Comparison of ENCODE assay signal across 12 mouse cellular contexts in genomic region chr1:105786731-105787357, GRCm38 (mm10). TPM values are rescaled to one million over a fixed set of nuclear protein-coding genes. Genes with fewer than 3 reads are reported as not detected.
DNase-seq lines count a peak whose midpoint lies in the region; ATAC-seq and TF ChIP-seq lines count a peak whose summit lies in the region.
"Had no signal": no experiment of that assay in that cellular context is flagged by ENCODE, and none has a peak within 500 bp of the region (broad histone marks: within the 10 kb centered on the region; RNA-seq: fewer than 3 reads in every experiment).

No protein-coding gene starts in this region.

- peak overlapping the region; percentile 67 for H3K27ac ChIP-seq in intestine, embryonic 16.5 days (ENCODE audit: low read length)
- H3K27ac ChIP-seq in cerebellum, adult 2 months (ENCODE audit: insufficient read depth, low read length): no peak overlapping the region
- H3K27ac ChIP-seq: hindbrain, embryonic 10.5 days; midbrain, embryonic 12.5 days had no signal

- TF ChIP-seq POLR2A in cerebellum, adult 2 months (IDR thresholded peaks at IDR 0.05; ENCODE audit: borderline replicate concordance, insufficient read depth, low read length): no peak

- no peaks in the 10 kb centered on the region for H3K27me3 ChIP-seq in intestine, embryonic 16.5 days (replicated peaks; ENCODE audit: control insufficient read depth, insufficient read depth, low read length)
- H3K27me3 ChIP-seq in megakaryocyte, embryonic 14.5 days (replicated peaks): peaks cover 23% of the 10 kb centered on the region
- no peaks in the 10 kb centered on the region for H3K27me3 ChIP-seq in cerebellum, adult 2 months (ENCODE audit: control insufficient read depth, insufficient read depth, low read length)

- no peak for TF ChIP-seq CTCF in cerebellum, adult 2 months (IDR thresholded peaks at IDR 0.05; ENCODE audit: borderline replicate concordance, insufficient read depth, low read depth, low read length)

- H3K9ac ChIP-seq in intestine, embryonic 16.5 days (ENCODE audit: low read depth, low read length): no peak overlapping the region
- H3K9ac ChIP-seq: midbrain, embryonic 12.5 days had no signal

- H3K4me3 ChIP-seq in intestine, embryonic 16.5 days (ENCODE audit: low read length): no peak overlapping the region
- H3K4me3 ChIP-seq in megakaryocyte, embryonic 14.5 days (replicated peaks): peak overlapping the region; percentile 28
- no peak overlapping the region for H3K4me3 ChIP-seq in cerebellum, adult 2 months (replicated peaks; ENCODE audit: insufficient read depth, low read depth, low read length)
- H3K4me3 ChIP-seq: hindbrain, embryonic 10.5 days; midbrain, embryonic 12.5 days had no signal

- DNase-seq in layer of hippocampus, adult 11-12 months (ENCODE audit: low spot score): peak; percentile 37
- no peak for DNase-seq in layer of hippocampus, adult 18-20 months (ENCODE audit: low spot score in 2 of 2)
- peak; percentile 51 for DNase-seq in R1 (ENCODE audit: low read depth, low spot score)
- no peak for DNase-seq in cerebellum, adult 2 months
- DNase-seq in left cerebral cortex, adult 8-10 months (ENCODE audit: low spot score in 2 of 2): no peak
- DNase-seq: thymus, adult 18-20 months had no signal

- 51% methylated on average over 6 of the region's 6 CpGs for WGBS in intestine, embryonic 16.5 days
- WGBS in cerebellum, adult 2 months: 82% methylated on average over 6 of the region's 6 CpGs

- H3K9me3 ChIP-seq in intestine, embryonic 16.5 days (ENCODE audit: control insufficient read depth, low read length): no peaks in the 10 kb centered on the region
- H3K9me3 ChIP-seq in megakaryocyte, embryonic 14.5 days: no peaks in the 10 kb centered on the region
- H3K9me3 ChIP-seq: G1E; hindbrain, embryonic 10.5 days; midbrain, embryonic 12.5 days had no signal

- 0 out of 2 replicates have a peak overlapping the region, but pooled peaks have one; percentile 8 for H3K4me2 ChIP-seq in intestine, embryonic 16.5 days (ENCODE audit: low read depth, low read length)
- H3K4me2 ChIP-seq: midbrain, embryonic 12.5 days had no signal

- no peaks in the 10 kb centered on the region for H3K36me3 ChIP-seq in intestine, embryonic 16.5 days (ENCODE audit: control insufficient read depth, insufficient read depth, low read length)
- H3K36me3 ChIP-seq in megakaryocyte, embryonic 14.5 days (replicated peaks; ENCODE audit: low read length): no peaks in the 10 kb centered on the region
- H3K36me3 ChIP-seq: G1E; hindbrain, embryonic 10.5 days; midbrain, embryonic 12.5 days had no signal

- ATAC-seq in intestine, embryonic 16.5 days: 0 out of 2 replicates have a peak, but pooled peaks have one; percentile 2
- no peak for ATAC-seq in megakaryocyte-erythroid progenitor cell, adult 5-6 weeks (replicated peaks; ENCODE audit: low FRiP score, low TSS enrichment, poor library complexity, severe bottlenecking)

- peaks cover 26% of the 10 kb centered on the region for H3K4me1 ChIP-seq in intestine, embryonic 16.5 days (ENCODE audit: control insufficient read depth, insufficient read depth, low read length)
- H3K4me1 ChIP-seq in megakaryocyte, embryonic 14.5 days: peaks cover 7% of the 10 kb centered on the region
- H3K4me1 ChIP-seq in cerebellum, adult 2 months (ENCODE audit: control insufficient read depth, insufficient read depth, low read length): no peaks in the 10 kb centered on the region
- H3K4me1 ChIP-seq: hindbrain, embryonic 10.5 days; midbrain, embryonic 12.5 days had no signal

RNA-seq across cellular contexts. Expression of gene Tnfrsf11a, which starts 6.3 kb away (rescaled TPM):
- 1 to 10 TPM; 1.8 to 2.3 TPM for total RNA-seq in layer of hippocampus, adult 18-20 months (2021)
- 7.0 and 8.4 TPM in 2 replicates for polyA plus RNA-seq in intestine, embryonic 16.5 days (2015; fragmentation: Nextera tagmentation; extraction: Ambion mirVana)
- polyA plus RNA-seq in megakaryocyte, embryonic 14.5 days (2012; ENCODE audit: insufficient read depth, low replicate concordance): 0.21 TPM in 1 of 2 replicates, not detected in the other
- 1.4 and 1.6 TPM in 2 replicates for polyA plus RNA-seq in cerebellum, adult 2 months (2012; rRNA removed)
- 0.30 TPM in 1 of 2 replicates, not detected in the other for total RNA-seq in megakaryocyte-erythroid progenitor cell, adult 5-6 weeks (2014; fragmentation: Nextera tagmentation)
- total RNA-seq in megakaryocyte-erythroid progenitor cell, adult 5-6 weeks (2017): 0.11 TPM in 1 of 2 replicates, not detected in the other
- total RNA-seq in left cerebral cortex, adult 8-10 months (2022): 1 to 10 TPM; 7.3 to 9.0 (median 8.6) TPM
- polyA plus RNA-seq: G1E had no signal

Comparison
In these comparisons a context has a peak if more than half of its experiments do, and no peak if none do; other contexts are left out.
1. DNase-seq: peak in layer of hippocampus, adult 11-12 months (single experiment) and R1 (single experiment); none in layer of hippocampus, adult 18-20 months (0 of 2), cerebellum, adult 2 months (0 of 2) and left cerebral cortex, adult 8-10 months (0 of 2).